Mouse (Mus musculus) kidney, adult 10 weeks (tissue): ENCODE results near the gene Slc4a7. TPM values are rescaled to one million over a fixed set of nuclear protein-coding genes. Genes with fewer than 3 reads are reported as not detected.

Experiments used
- polyA plus RNA-seq: library from polyadenylated mRNA; stranded (reverse); fragments of 350-450 nt; fragmentation: Illumina TruSeq; extraction: RNeasy Lipid Tissue Mini Kit (QIAGEN cat#74804); gene quantifications from one replicate; pipeline ENCODE4 v1.2.3, GENCODE M21; 2014; ENCODE audit warnings: low read depth, low replicate concordance

The Slc4a7 gene
- 14.8 TPM for polyA plus RNA-seq

GRCm38 (mm10) chr14:14701710-14702329 lies at the start of gene Slc4a7:
TSS of gene Slc4a7 (plus strand) at chr14:14702279.

DNA sequence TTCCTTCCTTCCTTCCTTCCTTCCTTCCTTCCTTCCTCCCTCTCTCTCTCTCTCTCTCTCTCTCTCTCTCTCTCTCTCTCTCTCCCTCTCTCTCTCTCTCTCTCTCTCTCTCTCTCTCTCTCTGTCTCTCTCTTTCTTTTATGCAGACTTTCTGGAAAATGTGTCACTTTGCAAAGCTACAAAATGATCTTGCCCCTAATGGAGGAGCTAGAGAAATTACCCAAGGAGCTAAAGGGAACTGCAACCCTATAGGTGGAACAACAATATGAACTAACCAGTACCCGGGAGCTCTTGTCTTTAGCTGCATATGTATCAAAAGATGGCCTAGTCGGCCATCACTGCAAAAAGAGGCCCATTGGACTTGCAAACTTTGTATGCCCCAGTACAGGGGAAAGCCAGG lies 101.0 kb downstream of the Slc4a7 start, which contains the start of gene Nek10:
Gene Nek10 (plus strand): TSS at position 301 of the 400 bp plus-strand sequence.

Other genes starting within 250 kb of the Slc4a7 start
- 0.12 TPM for gene Nek10, start 101.1 kb downstream of the Slc4a7 start, polyA plus RNA-seq